Mouse (Mus musculus): ENCODE measurements around the gene Ppm1a.

- TF ChIP-seq MAFK (IDR thresholded peaks at IDR 0.05; ENCODE audit: borderline replicate concordance, low read depth, low read length) (no peak), CTCF (IDR thresholded peaks at IDR 0.05 in 2 of 3, conservative IDR thresholded peaks at IDR 0.05 in 1 of 3; ENCODE audit: control insufficient read depth in 1 of 3, insufficient read depth in 1 of 3, low read depth in 2 of 3, low read length in 3 of 3, poor library complexity in 1 of 3, severe bottlenecking in 1 of 3) (no peak), MAZ (IDR thresholded peaks at IDR 0.05; ENCODE audit: low read depth, low read length) (no peak), POLR2A (IDR thresholded peaks at IDR 0.05; ENCODE audit: control insufficient read depth in 1 of 2, insufficient read depth in 1 of 2, low read depth in 1 of 2, low read length in 2 of 2, poor library complexity in 1 of 2) (no peak), TCF12 (IDR thresholded peaks at IDR 0.05; ENCODE audit: low read depth, low read length) (no peak), SIN3A (IDR thresholded peaks at IDR 0.05; ENCODE audit: low read length) (no peak), KAT2A (conservative IDR thresholded peaks at IDR 0.05; ENCODE audit: low read depth, low read length) (no peak), MAX (IDR thresholded peaks at IDR 0.05; ENCODE audit: low read length) (no peak), NRF1 (IDR thresholded peaks at IDR 0.05; ENCODE audit: insufficient read depth, low read depth, low read length, poor library complexity, severe bottlenecking) (no peak), HCFC1 (IDR thresholded peaks at IDR 0.05; ENCODE audit: low read depth, low read length) (no peak), ZKSCAN1 (IDR thresholded peaks at IDR 0.05; ENCODE audit: low read depth, low read length) (no peak), CHD1 (IDR thresholded peaks at IDR 0.05; ENCODE audit: low read depth, low read length) (no peak), POLR2AphosphoS5 (IDR thresholded peaks at IDR 0.05; ENCODE audit: borderline replicate concordance, low read depth, low read length) (no peak), E2F4 (IDR thresholded peaks at IDR 0.05; ENCODE audit: borderline replicate concordance, low read depth, low read length) (no peak)
Observed at GRCm38 (mm10) chr12:72831711-72832432, 74.6 kb downstream of the Ppm1a start.
